Mouse (Mus musculus): ENCODE measurements around the gene Mecom.

Mecom gene

GRCm38 (mm10) chr3:30206123-30206522, 341.7 kb downstream of the Mecom start:
- DNase-seq (ENCODE audit: low spot score), result no peak

DNA sequence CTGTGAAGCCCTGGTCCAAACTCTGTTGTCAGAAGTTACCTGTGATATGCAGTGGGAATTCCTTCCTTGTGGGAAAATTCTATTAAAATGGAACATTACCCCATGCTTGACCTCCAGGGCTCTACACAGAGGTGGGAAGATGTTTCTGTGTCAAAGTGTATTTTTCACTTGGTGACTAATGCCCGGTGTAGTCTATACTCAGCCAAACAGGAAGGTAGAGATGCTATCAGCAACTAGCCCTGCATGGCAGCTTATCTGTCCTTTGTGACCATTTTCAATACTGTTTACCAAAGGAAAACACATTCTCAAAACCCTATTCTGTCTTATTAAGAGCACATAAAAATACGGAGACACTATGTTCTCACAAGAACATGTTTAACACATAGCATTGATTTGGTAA, 344.0 kb downstream of the Mecom start:
- no peak for DNase-seq (ENCODE audit: low spot score)

DNA sequence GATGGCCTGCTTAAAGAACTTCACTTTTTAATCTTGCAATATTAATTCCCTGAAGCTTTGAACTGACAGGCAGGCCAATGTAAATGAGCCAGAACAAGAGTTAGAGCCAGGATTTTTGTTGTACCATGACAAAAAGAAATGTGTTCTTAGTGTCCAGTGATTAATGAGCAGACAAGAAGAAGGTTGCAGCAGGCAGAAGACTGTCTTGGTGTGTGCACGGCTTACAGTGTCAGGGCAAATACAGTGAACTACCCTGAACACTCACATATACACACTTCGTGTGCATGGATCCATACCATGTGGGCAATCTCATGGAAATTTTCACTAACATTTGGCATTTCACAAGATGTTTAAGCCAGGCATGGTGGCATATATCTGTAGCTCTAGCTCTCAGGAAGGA, 349.0 kb downstream of the Mecom start:
- no peak for DNase-seq (ENCODE audit: low spot score)

DNA sequence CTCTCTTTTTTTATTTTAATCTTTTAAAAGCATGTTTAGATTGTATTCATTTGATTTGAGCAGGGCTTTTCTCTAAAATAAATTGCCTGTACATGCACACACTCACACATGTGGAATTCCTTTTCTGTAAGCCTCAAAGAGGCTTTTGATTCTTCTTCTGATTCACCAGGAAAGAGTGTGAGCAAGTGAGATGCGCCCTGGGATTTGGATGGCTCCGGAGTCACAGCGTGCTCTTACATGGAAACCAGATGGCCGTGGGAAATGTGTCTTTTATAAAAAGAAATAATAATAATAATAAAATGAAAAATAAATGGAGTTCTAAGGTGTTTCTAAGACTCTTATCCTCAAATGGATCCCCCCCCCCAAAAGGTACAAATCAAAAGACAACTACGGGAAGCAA, 349.6 kb downstream of the Mecom start:
- DNase-seq (ENCODE audit: low spot score), result no peak

DNA sequence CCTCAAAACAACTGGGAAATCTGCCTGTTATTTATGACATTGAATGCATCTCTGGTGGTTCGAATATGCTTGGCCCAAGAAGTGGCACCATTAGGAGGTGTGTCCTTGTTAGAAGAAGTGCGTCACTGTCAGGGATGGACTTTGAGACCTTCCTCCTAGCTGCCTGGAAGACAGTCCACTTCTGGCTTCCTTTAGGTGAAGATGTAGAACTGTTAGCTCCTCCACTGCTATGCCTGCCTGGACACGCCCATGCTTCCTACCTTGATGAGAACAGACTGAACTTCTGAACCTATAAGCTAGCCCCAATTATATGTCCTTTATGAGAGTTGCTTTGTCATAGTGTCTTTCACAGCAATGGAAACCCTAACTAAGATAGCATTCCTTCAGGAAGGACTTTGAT, 352.6 kb downstream of the Mecom start:
- no peak for DNase-seq (ENCODE audit: low spot score)

DNA sequence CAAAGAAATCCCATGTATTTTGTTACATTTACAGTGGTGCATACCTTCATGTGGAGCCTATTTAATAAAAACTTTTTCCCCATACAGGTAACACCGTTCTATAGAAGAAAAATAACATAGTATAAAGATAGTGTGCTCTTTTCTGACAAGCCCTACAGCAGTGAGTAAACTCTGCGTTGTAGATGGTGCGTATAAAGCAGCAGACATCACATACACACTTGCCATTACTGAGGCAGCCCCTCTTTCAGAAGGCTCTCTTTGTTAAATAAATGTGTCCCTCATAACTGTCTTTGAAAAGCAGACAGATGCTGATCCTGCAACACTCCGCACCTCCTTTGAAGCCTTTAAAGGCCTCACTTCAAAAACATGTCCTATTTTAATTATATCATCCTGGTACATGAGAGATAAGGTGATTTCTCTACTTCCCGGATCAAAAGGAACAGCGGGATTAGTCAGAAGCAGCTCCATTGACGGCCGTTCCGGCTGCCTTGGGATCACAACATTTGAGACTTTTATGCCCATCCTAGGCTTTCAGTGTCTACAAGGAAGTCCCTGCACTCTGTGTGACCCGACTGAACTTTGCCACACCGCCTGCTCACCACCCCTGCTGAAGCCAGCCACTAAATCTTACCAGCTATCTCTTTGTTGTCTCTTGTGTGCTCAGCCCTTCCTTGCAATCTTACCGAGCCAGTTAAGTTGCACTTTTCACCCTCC, 355.4 kb downstream of the Mecom start:
- no peak for DNase-seq (ENCODE audit: low spot score)

DNA sequence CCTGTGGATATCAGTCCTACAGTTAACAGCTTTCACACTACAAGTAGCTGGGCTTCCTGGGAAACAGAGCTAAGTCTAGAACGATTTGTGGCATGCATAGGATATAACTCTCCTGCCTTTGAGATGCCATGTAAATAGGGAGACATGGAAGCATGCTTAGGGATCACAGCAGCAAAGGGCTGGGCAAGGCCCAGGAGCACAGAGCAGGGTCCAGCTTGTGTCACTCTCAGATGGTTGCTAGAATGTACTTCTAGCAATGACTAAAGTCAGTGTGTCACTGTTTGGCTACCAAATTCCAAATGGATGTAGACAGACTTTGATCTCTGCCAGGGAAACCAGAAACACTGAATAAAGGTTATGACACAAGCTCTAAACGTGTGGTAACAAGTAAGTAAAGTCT, 358.5 kb downstream of the Mecom start:
- no peak for DNase-seq (ENCODE audit: low spot score)

- no peak for DNase-seq (ENCODE audit: low spot score)
These were observed 359.9 kb downstream of the Mecom start for GRCm38 (mm10) chr3:30187812-30188469.

DNA sequence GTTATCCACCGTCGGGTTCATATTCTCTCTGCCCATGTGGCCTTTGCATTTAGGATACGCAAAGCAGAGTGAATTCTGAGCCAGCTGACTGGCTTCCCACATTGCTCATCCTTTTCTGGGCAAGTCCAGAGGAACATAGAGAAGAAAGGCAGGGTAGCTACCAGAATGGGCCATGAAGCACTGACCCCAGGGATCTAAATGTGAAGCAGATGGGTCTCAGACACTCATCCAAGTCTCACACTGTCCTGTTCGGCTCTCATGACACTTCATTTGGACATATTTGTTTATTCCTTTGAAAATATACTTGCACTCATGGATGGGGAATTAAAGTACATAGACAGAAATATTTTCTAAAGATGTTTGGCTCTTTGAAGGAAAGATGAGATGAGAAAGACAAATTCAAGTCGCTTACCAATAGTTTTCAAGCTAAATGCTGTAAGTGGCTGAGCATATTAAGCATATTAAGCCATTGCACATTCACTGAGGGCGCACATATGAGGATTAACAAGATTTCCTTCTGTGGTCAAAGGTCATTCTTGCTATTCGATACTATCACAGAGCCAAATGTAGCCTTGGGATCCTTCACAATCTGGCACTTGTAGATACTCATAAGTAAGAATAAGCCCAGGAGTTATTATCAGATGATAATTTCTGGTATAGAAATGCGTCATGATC, 365.9 kb downstream of the Mecom start:
- DNase-seq (ENCODE audit: low spot score), result no peak

GRCm38 (mm10) chr3:30176615-30177014, 371.2 kb downstream of the Mecom start:
- DNase-seq (ENCODE audit: low spot score), result no peak

DNA sequence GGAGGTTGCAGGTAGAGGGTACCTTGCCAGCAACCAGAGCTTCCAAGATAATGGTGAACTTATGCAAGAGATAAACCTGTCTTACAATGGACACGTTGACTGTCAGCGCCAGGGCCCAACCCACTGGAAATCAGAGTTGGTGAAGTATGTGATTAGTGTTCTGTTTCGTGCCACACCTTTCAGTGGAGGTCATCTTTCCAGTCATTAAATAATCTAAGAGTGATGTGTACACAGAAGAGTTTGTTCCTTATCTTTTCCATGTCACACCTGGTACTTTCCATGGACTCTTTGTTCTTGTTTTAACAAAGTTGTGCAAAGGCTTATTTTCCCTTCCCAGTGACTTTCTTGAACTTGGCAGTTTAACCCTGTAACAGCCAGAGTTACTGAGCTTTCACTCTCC, 374.0 kb downstream of the Mecom start:
- DNase-seq (ENCODE audit: low spot score), result no peak

DNA sequence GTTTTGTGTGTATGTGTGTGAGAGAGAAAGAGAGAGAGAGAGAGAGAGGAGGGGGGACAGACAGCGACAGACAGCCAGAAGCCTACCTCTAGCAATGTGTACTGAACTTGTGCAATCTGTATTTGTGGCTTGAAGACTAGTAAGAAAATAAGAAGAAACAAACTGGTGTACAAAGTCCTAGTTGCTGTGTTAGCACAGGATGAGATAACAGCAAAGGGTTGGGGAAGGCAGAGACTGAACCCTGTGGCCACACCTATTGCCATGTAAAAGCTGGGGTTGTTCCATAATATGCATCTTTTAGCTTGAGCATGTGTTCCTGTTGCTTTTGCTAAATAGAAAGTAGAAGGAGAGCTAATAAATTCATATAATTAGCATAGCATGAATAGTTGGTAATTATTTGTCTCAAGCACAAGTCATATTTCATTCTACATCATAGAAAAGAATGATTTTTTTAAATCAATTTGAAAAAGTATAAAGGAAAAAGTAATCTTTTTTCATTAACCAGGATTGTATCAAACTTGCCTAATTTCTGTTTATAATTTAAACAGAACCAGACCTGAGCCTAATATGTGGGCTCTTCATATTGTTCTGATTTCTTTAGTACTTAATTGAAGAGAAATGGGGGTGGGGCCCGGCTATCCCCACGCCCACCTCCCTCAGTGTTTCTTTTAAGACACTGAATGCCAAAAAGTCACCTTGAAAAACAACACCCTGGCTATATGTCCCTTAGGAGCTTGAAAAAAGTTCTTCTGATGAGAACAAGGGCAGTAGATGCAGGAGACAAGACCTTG, 379.2 kb downstream of the Mecom start:
- DNase-seq (ENCODE audit: low spot score), result no peak

- DNase-seq (ENCODE audit: low spot score), result no peak
These were observed 380.8 kb downstream of the Mecom start for GRCm38 (mm10) chr3:30167027-30167426.

- no peak for DNase-seq (ENCODE audit: low spot score)
These were observed 383.0 kb downstream of the Mecom start for GRCm38 (mm10) chr3:30164834-30165233.

GRCm38 (mm10) chr3:30163390-30163789, 384.4 kb downstream of the Mecom start:
- no peak for DNase-seq (ENCODE audit: low spot score)

DNA sequence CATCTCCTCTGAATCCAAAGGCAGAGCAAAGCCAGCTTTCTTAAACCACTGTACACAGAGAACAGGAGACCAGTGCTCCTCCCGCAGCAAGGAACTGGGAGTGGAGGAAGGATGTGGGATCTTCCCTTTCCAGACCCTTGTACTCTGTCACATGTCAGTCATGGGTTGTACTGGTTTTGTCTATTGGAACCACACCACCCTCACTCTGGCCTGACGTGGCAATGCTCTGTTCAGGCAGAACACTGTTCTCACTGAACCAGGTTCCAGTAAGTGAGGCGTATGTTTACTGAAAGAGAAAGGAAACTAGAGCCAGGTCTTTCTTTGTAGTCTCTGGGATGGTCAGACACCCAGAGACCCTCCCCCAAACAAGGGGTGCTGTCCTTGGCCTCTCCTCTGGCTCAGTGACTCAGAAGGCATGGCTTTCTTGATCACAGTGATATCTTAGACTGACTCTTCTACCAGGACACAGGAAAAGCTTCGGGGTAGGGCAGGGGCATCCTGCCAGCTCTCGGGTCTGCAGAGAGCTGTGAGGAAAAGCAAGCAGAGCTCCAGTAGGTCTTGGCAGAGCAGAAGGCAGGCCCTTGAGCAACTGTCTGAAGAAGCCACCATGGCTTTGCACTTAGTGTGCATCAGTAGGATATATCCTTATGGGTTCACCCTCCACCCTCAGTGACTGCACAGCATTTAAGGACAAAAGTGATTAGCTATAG, 386.7 kb downstream of the Mecom start:
- DNase-seq (ENCODE audit: low spot score), result no peak

DNA sequence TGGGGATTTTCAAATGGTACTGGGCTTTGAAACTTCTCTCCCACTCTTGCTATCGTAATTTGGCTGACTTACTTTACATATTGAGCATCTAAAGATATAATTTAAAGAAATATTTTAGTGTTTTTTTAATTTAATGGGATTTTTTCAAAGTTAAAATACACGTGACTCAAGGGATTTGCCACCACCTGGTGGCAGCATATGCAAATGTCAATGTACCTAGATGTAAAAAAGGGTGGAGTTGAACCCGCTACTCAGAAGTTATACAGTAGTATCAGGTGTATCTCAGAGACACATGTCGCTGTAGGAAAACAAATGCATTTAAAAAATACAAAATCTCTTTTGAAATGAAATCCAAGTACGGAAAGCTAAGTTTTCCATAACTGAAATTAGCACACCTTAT, 387.5 kb downstream of the Mecom start:
- DNase-seq (ENCODE audit: low spot score), result no peak

DNA sequence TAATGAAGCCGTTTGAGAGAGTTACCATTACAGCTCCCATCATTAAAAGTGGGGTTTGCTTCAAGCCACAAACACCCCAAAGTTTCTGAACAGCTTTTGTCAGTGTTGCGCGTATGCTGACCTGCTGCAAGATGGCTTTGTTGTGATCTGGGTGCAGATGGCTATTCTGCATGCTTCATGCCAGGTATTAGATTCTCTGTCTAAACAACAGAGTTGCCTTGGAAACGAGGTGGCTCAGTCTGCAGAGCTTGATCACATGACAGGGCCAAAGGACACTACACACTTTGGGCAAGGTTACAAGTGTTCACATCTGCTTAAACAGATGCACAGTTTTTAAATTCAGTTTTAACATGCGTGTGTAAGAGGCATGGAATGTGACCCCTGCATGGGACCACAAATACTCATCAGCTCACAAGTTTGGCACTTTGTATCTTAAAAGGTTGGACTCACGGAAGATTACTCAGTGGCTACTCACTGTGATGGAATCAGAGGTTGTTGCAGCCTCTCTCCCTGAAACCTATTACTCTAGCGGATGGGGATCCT, 390.6 kb downstream of the Mecom start:
- DNase-seq (ENCODE audit: low spot score), result no peak

DNA sequence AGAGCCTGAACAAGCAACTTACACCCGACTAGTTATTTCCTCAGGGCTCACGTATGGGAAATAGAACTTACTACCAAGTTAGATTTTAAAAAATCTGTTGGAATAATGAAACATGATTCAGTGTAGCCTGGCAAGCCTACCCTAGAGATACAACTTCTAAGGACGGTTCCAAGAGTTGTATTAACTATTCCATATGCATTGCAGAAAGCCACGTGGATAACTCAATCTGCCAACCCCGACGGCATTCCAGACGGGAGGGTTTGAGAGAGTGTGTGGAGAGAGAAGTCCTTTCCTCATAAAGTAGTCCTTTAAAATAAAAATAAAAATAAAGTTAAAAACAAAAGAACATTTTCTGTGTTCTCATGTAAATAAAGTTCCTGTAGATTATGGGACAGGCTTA, 393.4 kb downstream of the Mecom start:
- DNase-seq (ENCODE audit: low spot score), result no peak

- no peak for DNase-seq (ENCODE audit: low spot score)
These were observed 393.9 kb downstream of the Mecom start for GRCm38 (mm10) chr3:30153923-30154331.

GRCm38 (mm10) chr3:30150071-30150470, 397.7 kb downstream of the Mecom start:
- no peak for DNase-seq (ENCODE audit: low spot score)

Data from testis, postnatal 10 days (tissue).